Mouse (Mus musculus) liver, embryonic 15.5 days (tissue): ENCODE data around the gene Shc2. TPM values are rescaled to one million over a fixed set of nuclear protein-coding genes. Genes with fewer than 3 reads are reported as not detected.

Source experiments
- ATAC-seq: fragments of 200-750 bp; cut with Nextera tagmentation; 2 replicates; pipeline ENCODE4 v1.8.0; 2017; ENCODE audit warnings: moderate number of reproducible peaks, mild to moderate bottlenecking, moderate library complexity; ENCODE audit not compliant: insufficient read depth
- H3K27ac ChIP-seq: fragments of 300-500 bp; sonication (generic); replicated peaks from 2 replicates; pipeline ENCODE4 v1.5.1; 2015; ENCODE audit warnings: mild to moderate bottlenecking, inconsistent platforms
- H3K27me3 ChIP-seq: fragments of 300-500 bp; sonication (generic); 2 replicates; pipeline ENCODE4 v1.6.1; 2015; ENCODE audit warnings: mild to moderate bottlenecking, inconsistent platforms
- H3K36me3 ChIP-seq: fragments of 300-500 bp; sonication (generic); replicated peaks from 2 replicates; pipeline ENCODE4 v1.6.1; 2015; ENCODE audit warnings: moderate library complexity, mild to moderate bottlenecking, inconsistent platforms
- H3K4me1 ChIP-seq: fragments of 300-500 bp; sonication (generic); replicated peaks from 2 replicates; pipeline ENCODE4 v1.6.1; 2015; ENCODE audit warnings: inconsistent platforms
- H3K4me2 ChIP-seq: fragments of 300-500 bp; sonication (generic); 2 replicates; pipeline ENCODE4 v1.6.1; 2015; ENCODE audit warnings: moderate library complexity, mild to moderate bottlenecking, inconsistent platforms
- H3K4me3 ChIP-seq: fragments of 300-500 bp; sonication (generic); replicated peaks from 2 replicates; pipeline ENCODE4 v1.5.1; 2015; ENCODE audit warnings: mild to moderate bottlenecking, inconsistent platforms
- H3K9ac ChIP-seq: fragments of 300-500 bp; sonication (generic); 2 replicates; pipeline ENCODE4 v1.6.1; 2015; ENCODE audit warnings: moderate library complexity, mild to moderate bottlenecking, inconsistent platforms
- H3K9me3 ChIP-seq: fragments of 300-500 bp; sonication (generic); replicated peaks from 2 replicates; pipeline ENCODE4 v1.6.1; 2016; ENCODE audit warnings: inconsistent platforms
- WGBS: fragments of 180-500 bp; shearing (Covaris S2); methylation state at CpG from one replicate; pipeline ENCODE4 v1.1.7; 2015; ENCODE audit warnings: mixed read lengths; ENCODE audit not compliant: insufficient replicate concordance; 5-methylcytosine and 5-hydroxymethylcytosine counted together
- polyA plus RNA-seq: library from polyadenylated mRNA; unstranded; fragments of >200 nt; fragmentation: Nextera tagmentation; extraction: Ambion mirVana; gene quantifications from 2 replicates; pipeline ENCODE4 v1.2.1, GENCODE M21; 2015

The Shc2 gene
- polyA plus RNA-seq, 1 experiment from 2014 or later = 0.10 TPM

DNA sequence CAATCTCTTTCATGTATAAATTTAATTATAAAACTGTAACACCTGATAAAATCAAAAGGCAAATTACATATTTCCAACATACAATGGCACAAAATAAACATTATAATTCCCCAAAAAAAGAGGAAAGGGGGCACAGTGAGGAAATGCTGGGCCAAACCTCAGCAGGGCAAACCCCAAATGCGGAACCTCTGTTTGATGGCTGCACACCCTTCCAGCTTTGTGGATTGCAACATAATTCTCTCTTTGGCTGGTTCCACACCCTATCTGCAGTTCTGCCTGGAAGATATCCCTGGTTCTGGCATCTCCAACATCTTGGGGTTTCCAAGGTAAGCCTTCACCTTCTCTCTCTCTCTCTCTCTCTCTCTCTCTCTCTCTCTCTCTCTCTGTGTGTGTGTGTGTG is 47.0 kb downstream of the Shc2 start:
- H3K4me3 ChIP-seq = no peak overlapping the region
- peaks cover 8% of the 10 kb centered on the region; the same call in 1 of the 2 replicates for H3K27me3 ChIP-seq
- H3K36me3 ChIP-seq = no peaks in the 10 kb centered on the region
- no peaks in the 10 kb centered on the region for H3K4me1 ChIP-seq
- H3K27ac ChIP-seq = no peak overlapping the region
- WGBS = 52% methylated on average over 1 of the region's 1 CpGs
- no peak overlapping the region for H3K4me2 ChIP-seq
- no peaks in the 10 kb centered on the region for H3K9me3 ChIP-seq
- no peak overlapping the region for H3K9ac ChIP-seq
- no peak for ATAC-seq

DNA sequence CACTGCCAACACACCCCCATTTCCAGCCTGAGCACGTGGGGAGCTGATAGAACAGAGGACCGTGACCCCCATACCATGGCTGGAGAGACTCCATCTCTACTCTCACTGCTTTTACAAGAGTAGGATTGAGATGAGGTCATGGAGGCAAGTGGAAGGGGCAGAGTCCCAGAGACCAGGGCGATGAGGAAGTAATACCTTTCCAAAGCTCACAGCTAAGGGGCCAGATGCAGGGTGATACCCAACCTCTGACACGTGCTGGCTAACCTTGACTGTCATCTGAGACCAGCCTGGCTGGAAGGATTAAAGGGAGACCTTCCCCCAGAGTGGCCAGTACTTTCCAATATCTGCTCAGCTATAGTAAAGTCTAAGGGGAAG is 50.0 kb downstream of the Shc2 start:
- Histone ChIP-seq H3K4me2 (no peak overlapping the region), H3K4me1 (no peaks in the 10 kb centered on the region), H3K27me3 (no peaks in the 10 kb centered on the region), H3K36me3 (no peaks in the 10 kb centered on the region), H3K27ac (no peak overlapping the region), H3K9me3 (no peaks in the 10 kb centered on the region), H3K9ac (no peak overlapping the region), H3K4me3 (no peak overlapping the region)
- WGBS = 37% methylated on average over 4 of the region's 4 CpGs
- ATAC-seq = no peak

DNA sequence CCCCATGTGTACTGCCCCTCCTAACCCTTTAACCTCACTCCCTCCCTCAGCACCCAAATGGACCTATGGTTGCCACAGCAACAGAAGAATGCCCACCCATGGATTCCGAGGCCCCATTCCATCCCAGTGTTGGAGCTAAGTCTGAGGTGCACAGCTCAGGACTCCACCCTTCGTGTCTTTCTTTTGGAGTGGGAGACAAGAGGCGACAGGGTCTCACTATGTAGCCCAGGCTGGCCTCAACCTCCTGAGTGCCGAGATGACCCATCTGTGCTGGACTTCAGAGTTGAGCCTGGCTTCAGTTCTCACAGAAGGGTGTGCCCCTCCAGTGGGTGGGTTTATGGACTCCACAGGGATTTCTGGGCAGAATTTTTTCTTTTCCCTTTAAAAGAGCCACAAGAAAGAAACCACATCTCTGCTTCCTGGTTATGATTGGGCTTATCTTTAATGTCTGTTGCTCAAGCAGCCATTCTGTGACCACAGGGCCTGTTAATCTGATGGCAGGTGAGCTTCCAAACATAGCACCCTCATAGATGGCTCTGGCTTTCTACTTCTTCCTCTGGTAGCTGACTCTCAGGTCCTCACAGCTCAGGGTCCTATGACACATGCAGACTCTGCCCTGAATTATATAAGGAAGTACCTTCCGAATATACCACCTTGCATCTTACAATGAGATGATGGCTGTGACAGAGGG is 50.5 kb downstream of the Shc2 start, which contains the start of gene Theg:
Gene Theg (minus strand): TSS at position 271 of the 691 bp plus-strand sequence.
- H3K9ac ChIP-seq = no peak within 1 kb of the TSS
- H3K9me3 ChIP-seq = no peaks in the 10 kb centered on the region
- H3K4me3 ChIP-seq = no peak within 1 kb of the TSS
- no peak within 1 kb of the TSS for H3K27ac ChIP-seq
- H3K36me3 ChIP-seq = no peaks in the 10 kb centered on the region
- ATAC-seq = no peak
- H3K4me1 ChIP-seq = no peaks in the 10 kb centered on the region
- H3K4me2 ChIP-seq = no peak within 1 kb of the TSS
- WGBS = 59% methylated on average over 5 of the region's 5 CpGs
- H3K27me3 ChIP-seq = no peaks in the 10 kb centered on the region

DNA sequence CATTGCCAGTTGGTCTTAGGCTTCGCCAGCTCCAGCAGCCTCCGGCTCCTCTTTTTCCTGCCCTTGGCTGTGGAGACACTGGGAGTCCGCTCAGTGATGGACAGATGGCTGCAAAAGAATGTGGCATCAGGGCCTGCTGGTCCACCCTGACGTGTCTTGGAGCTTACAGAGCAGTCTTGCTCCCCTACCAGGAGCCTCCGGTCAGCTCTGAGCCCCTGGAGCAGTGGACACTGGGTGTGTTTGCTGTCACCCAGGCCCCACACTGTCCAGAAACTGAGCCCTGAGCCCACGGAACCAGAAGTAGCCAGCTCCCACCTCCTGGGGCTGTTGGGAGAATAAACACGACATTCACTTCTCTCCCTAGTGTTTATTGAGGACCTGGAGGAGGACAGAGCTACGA is 51.5 kb downstream of the Shc2 start:
- no peaks in the 10 kb centered on the region for H3K4me1 ChIP-seq
- H3K9ac ChIP-seq = no peak overlapping the region
- no peak for ATAC-seq
- no peak overlapping the region for H3K4me2 ChIP-seq
- H3K9me3 ChIP-seq = no peaks in the 10 kb centered on the region
- H3K27me3 ChIP-seq = no peaks in the 10 kb centered on the region
- no peak overlapping the region for H3K4me3 ChIP-seq
- WGBS = 60% methylated on average over 8 of the region's 8 CpGs
- no peak overlapping the region for H3K27ac ChIP-seq
- no peaks in the 10 kb centered on the region for H3K36me3 ChIP-seq

DNA sequence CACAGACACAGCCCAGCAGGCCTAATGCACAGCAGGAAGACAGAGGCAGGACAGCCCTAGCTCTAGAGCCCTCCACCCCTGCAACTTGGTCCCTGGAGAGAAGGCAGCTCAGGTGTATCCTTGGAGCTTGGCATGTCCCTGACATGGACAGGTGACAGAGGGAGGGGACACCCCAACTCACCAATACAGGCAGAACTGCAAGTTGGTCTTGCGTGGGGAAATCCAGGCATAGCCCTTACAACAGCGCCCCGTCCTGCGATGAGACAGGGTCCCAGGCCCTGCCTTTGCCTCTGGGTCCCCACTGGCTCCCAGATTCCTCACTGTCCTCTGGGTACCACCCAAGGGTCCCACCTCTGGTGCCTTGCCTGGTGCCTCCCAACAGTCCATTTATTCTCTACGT is 52.0 kb downstream of the Shc2 start:
- H3K4me3 ChIP-seq = no peak overlapping the region
- H3K4me1 ChIP-seq = no peaks in the 10 kb centered on the region
- H3K9ac ChIP-seq = no peak overlapping the region
- no peaks in the 10 kb centered on the region for H3K9me3 ChIP-seq
- no peak for ATAC-seq
- WGBS = 74% methylated on average over 5 of the region's 5 CpGs
- H3K27me3 ChIP-seq = no peaks in the 10 kb centered on the region
- H3K36me3 ChIP-seq = no peaks in the 10 kb centered on the region
- H3K4me2 ChIP-seq = no peak overlapping the region
- H3K27ac ChIP-seq = no peak overlapping the region

DNA sequence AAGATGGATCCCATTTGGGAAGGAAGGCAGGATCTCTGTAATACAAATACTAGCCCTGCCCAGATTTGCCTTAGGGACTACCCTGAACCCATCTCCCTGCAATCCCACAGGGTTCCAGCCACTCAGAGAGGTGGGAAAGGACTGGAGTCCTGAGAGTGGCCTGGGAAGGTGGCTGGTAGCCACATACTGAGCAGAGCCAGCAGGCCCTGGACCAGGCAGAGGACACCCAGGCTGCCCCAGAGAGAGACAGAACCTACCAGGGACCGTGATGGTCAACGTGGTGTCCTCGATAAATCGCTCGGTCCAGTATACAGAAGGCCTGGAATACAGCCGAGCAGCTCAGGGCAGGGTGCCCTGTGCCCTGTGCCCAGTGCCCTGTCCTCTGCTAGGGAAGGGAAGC is 52.6 kb downstream of the Shc2 start:
- ATAC-seq = no peak
- Histone ChIP-seq H3K9me3 (no peaks in the 10 kb centered on the region), H3K27ac (no peak overlapping the region), H3K4me3 (no peak overlapping the region), H3K9ac (no peak overlapping the region), H3K36me3 (no peaks in the 10 kb centered on the region), H3K4me2 (no peak overlapping the region), H3K27me3 (no peaks in the 10 kb centered on the region), H3K4me1 (no peaks in the 10 kb centered on the region)
- WGBS = 70% methylated on average over 6 of the region's 6 CpGs

DNA sequence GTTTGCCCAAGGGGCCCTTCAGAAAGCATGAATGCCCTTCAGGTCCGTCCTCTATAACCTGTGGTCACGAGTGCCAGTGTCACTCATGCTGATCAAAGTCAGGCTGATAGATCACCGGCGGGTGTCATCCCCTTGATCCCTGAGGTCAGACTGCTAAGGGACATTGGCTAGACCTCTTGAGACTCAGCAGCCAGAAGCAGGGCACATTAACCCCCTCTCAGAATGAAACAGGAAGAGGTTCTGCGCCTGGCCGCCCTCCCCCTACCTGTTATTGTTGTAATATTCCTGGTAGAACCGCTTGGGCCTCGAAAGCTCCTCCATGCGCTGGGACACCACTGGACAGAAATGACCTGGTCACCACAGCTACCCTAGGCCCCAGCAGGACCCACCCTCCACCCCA is 53.3 kb downstream of the Shc2 start:
- 0 out of 2 replicates have a peak, but pooled peaks cover 4% of the 10 kb centered on the region for H3K27me3 ChIP-seq
- WGBS = 55% methylated on average over 9 of the region's 9 CpGs
- H3K4me1 ChIP-seq = no peaks in the 10 kb centered on the region
- no peak overlapping the region for H3K4me2 ChIP-seq
- no peaks in the 10 kb centered on the region for H3K9me3 ChIP-seq
- H3K9ac ChIP-seq = no peak overlapping the region
- no peak overlapping the region for H3K4me3 ChIP-seq
- no peak overlapping the region for H3K27ac ChIP-seq
- no peak for ATAC-seq
- no peaks in the 10 kb centered on the region for H3K36me3 ChIP-seq

DNA sequence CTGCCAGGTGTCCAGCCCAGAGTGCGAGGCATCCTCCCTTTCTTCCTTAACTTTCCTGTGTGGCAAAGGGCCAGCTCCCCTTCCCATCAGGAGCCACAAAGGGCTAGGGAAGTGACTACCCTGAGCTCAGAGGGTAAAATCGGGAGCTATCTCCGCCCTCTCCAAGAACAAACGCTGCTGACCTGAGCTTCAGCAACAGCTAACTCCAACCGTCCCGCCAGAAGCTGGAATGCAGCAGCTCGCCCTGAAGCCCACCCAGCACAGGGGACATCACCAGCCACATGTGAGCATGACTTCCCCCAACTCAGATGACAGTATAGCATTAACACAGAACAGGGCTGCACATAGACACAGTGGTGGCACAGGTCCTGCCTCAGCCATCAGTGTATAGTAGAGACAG is 53.7 kb downstream of the Shc2 start:
- H3K4me2 ChIP-seq = no peak overlapping the region
- no peak overlapping the region for H3K4me3 ChIP-seq
- no peaks in the 10 kb centered on the region for H3K9me3 ChIP-seq
- H3K27ac ChIP-seq = no peak overlapping the region
- WGBS = 54% methylated on average over 7 of the region's 7 CpGs
- H3K9ac ChIP-seq = no peak overlapping the region
- no peaks in the 10 kb centered on the region for H3K4me1 ChIP-seq
- no peaks in the 10 kb centered on the region for H3K36me3 ChIP-seq
- 0 out of 2 replicates have a peak, but pooled peaks cover 4% of the 10 kb centered on the region for H3K27me3 ChIP-seq
- no peak for ATAC-seq

DNA sequence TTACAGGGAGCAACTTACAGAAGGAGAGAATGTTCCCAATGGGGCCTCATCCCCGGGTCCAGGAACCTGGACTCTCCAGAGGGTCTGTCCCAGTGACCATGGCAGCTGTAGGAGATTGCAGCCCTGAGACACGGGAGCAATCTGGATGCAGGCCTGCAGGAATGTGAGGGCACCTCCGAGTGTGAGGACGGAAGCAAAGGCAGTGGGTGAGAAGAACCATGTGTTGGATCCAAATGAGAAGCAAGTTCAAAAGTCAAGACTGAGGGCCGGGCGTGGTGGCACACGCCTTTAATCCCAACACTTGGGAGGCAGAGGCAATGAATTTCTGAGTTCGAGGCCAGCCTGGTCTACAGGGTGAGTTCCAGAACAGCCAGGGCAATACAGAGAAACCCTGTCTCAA is 56.2 kb downstream of the Shc2 start:
- 73% methylated on average over 8 of the region's 8 CpGs for WGBS
- ATAC-seq = no peak
- Histone ChIP-seq H3K27ac (no peak overlapping the region), H3K4me1 (no peaks in the 10 kb centered on the region), H3K27me3 (0 out of 2 replicates have a peak, but pooled peaks cover 7% of the 10 kb centered on the region), H3K9ac (no peak overlapping the region), H3K4me3 (no peak overlapping the region), H3K4me2 (no peak overlapping the region), H3K9me3 (no peaks in the 10 kb centered on the region), H3K36me3 (no peaks in the 10 kb centered on the region)

DNA sequence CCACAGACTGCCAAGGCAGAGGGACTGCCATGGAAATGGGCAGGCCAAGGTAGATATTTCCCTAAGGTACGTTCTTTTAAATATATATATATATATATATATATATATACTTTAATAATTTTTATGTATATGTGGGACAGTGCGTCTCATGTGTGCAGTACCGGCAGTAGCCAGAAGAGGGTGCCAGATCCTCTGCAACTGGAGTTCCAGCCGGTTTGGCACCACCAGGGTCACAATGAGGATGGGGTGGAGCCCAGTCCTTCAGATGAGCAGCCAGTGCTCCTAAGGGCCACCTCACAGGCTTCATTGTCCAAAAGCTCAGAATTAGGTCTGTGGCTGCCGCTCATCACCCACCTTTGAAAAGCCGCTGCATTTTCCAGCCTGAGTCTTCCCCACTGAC is 56.9 kb downstream of the Shc2 start:
- H3K27ac ChIP-seq = no peak overlapping the region
- ATAC-seq = no peak
- H3K36me3 ChIP-seq = no peaks in the 10 kb centered on the region
- H3K4me3 ChIP-seq = no peak overlapping the region
- H3K4me1 ChIP-seq = no peaks in the 10 kb centered on the region
- H3K9ac ChIP-seq = no peak overlapping the region
- 48% methylated on average over 6 of the region's 6 CpGs for WGBS
- H3K27me3 ChIP-seq = 0 out of 2 replicates have a peak, but pooled peaks cover 7% of the 10 kb centered on the region
- no peaks in the 10 kb centered on the region for H3K9me3 ChIP-seq
- H3K4me2 ChIP-seq = no peak overlapping the region

DNA sequence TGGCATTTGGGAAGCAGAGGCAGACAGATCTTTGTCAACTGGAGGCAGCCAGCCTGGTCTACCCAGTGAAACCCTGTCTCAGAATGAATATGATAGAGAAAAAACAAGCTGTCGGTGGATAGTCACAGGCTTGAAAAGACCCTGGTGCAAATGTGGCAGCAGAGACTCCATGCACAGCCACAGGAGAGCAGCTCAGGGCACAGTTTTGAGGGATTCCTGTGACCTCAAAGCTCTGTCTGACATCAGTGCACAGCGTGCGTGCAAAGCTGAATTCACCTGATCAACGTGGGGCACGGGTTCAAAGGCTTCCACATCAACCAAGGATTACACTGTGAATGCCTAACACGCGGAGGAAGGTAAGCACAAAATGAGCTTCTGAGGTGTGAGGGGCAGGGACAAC is 57.4 kb downstream of the Shc2 start:
- H3K4me2 ChIP-seq = no peak overlapping the region
- no peaks in the 10 kb centered on the region for H3K9me3 ChIP-seq
- no peak for ATAC-seq
- no peak overlapping the region for H3K9ac ChIP-seq
- no peak overlapping the region for H3K27ac ChIP-seq
- H3K36me3 ChIP-seq = no peaks in the 10 kb centered on the region
- H3K4me1 ChIP-seq = no peaks in the 10 kb centered on the region
- 55% methylated on average over 7 of the region's 7 CpGs for WGBS
- 0 out of 2 replicates have a peak, but pooled peaks cover 7% of the 10 kb centered on the region for H3K27me3 ChIP-seq
- no peak overlapping the region for H3K4me3 ChIP-seq

DNA sequence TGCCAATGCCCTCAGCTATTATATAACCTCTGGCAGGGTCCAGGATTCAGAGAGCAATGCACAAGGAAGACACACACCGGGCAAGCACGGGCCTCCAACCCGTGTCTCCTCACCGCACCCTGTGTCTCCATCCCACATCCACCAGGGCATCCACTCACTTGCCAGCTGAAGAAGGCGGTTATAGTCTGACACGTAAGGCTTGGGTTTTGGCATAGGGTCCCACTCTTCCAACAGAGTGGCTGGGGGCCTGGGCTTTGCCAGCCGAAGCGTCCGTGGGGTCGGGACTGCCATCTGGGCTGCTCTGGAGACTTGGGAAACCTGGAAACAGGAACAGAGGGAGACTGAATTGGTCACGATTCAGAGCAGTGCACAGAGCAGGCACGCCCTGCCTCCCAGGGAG is 57.9 kb downstream of the Shc2 start:
- Histone ChIP-seq H3K36me3 (no peaks in the 10 kb centered on the region), H3K27me3 (0 out of 2 replicates have a peak, but pooled peaks cover 7% of the 10 kb centered on the region), H3K4me3 (no peak overlapping the region), H3K9me3 (no peaks in the 10 kb centered on the region), H3K9ac (no peak overlapping the region), H3K4me1 (no peaks in the 10 kb centered on the region), H3K4me2 (no peak overlapping the region), H3K27ac (no peak overlapping the region)
- ATAC-seq = no peak
- 70% methylated on average over 12 of the region's 12 CpGs for WGBS
